Mouse (Mus musculus) layer of hippocampus, postnatal 25 days (tissue): ENCODE data around the gene Slamf1. TPM values are rescaled to one million over a fixed set of nuclear protein-coding genes. Genes with fewer than 3 reads are reported as not detected.
"Not testable (repeated sequence)": the region's sequence is repeated elsewhere in the genome, so short reads cannot be mapped to it uniquely, and the experiment has no call there.

Experiments
- DNase-seq, 2 experiments: peaks; one replicate each; pipeline ENCODE4 v3.0.0; 2022; ENCODE audit warnings: mixed read lengths in 2 of 2, low spot score in 1 of 2; ENCODE audit errors: extremely low spot score in 1 of 2
- total RNA-seq, 2 experiments: library from RNA; stranded (reverse); gene quantifications; 2 replicates each; pipeline ENCODE4 v1.2.3; 2021

The Slamf1 gene
- total RNA-seq, 2 experiments from 2014 or later = 0.12 to 0.33 TPM

DNA sequence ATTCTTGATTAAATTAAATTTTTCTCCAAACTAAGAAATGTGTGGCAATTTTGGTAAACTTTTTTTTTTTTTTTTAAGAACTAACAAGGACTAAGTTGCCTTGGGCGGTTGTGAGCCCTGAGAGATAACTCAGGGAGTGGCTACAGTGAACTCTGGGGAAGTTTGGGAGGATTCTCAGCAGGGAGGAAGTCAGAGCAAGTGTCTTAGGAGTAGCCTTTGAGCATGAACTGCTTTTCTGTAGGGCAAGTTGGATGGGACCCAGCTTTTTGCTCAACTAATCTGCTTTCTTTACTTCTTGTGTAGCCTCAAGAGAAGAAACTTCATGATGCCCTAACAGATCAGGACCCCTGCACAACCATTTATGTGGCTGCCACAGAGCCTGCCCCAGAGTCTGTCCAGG lies 30.9 kb downstream of the Slamf1 start:
- no peak for DNase-seq

DNA sequence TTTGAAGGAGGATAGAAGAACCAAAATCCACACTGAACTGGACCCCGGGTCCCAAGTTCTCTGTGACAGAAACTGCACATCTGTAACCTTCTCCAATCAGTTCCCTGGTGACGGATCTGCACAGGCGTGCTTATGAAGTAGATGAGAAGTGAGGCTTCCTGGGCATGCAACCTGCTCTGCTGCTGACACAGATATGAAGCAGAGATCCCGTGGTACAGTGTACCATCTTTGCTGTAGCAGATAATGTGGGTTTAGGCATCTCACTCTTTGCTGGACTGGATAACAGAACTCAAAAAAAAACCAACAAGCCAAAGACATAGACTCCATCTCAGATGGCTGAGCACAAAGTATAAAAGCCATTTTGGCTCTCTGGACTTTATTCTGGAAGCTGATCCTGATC lies 32.7 kb downstream of the Slamf1 start:
- no peak for DNase-seq

DNA sequence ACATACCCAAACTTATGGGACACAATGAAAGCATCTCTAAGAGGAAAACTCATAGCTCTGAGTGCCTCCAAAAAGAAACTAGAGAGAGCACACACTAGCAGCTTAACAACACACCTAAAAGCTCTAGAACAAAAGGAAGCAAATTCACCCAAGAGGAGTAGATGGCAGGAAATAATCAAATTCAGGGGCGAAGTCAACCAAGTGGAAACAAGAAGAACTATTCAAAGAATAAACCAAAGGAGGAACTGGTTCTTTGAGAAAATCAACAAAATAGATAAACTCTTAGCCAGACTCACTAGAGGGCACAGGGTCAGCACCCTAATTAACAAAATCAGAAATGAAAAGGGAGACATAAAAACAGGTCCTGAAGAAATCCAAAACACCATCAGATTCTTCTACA lies 44.1 kb downstream of the Slamf1 start:
- DNase-seq = not testable (repeated sequence)

DNA sequence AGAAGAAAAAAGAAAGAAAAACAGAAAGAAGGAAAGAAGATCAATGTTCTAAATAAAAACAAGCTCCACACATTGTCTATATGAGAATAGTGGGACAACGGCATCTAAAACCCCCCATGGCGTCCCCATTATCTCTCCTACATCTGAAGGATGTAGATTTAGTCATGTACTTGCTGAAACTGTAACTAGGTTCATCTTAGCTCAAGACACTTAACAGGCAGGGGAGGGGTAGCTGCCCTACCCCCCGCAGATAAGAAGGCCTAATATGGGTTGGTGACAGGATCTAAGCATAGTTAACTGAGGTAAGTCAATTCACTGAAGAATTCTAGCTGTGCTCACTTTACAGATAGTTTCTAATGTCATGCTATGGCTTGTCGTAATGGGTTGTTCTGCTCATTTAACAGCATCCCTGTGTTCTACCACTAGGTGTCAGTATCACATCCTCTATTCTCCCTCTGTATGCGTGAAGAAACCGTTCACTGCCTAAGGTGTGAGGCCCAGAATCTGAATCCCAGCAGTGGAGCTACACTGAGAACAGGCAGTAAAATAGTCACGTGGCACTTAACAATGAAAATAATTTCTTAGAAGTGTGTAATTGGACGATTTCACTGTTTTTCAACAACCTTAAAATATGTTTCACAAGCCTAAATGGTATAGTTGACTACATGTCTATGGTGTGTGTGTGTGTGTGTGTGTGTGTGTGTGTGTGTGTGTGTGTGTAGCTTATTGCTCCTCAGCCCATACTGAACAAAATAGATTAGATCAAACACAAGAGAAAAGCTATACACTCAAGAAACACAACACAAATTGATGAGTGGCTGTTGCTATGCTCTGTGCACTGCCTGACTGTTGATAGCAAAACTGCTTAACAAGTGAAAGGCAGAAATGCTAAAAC lies 48.9 kb downstream of the Slamf1 start:
- peak in 1 of 2 experiments; percentile 9 for DNase-seq

DNA sequence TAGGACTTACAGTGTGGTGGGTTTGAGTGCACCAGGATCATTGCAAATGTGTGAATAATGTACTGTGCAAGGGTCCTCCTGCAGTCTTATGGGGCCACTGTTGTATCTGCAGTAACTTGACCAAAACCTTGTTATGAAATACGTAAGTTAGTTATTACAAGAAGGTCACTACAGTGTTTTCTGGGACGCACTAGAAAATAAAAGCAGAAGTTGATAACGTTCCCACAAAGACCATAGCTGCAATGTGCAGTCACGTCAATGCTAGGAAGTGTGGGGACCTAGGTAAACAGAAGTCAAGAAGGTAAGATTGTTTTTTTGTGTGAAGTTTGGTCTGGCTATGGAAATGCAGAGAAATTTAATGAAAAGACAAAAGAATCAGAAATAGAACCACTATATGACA lies 50.1 kb downstream of the Slamf1 start:
- no peak for DNase-seq

DNA sequence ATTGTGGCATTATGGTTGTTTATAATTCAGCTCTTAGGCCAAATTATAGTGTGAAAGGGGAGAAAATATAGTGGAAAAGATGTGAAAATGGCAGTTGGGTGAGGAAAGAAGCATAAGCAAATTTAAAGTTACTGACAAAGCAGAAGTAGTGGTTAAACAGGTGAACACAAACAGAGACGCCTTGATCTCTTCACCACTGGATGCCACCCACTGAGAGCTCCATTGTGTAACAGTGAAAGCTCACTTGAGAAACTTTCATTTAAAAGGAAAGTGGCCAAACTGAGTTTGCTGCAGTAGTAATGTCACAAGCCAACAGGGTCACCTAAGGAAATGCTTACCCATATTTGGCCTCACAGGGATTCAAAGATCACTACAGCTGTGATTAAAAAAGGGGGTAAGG lies 54.4 kb downstream of the Slamf1 start:
- no peak for DNase-seq

DNA sequence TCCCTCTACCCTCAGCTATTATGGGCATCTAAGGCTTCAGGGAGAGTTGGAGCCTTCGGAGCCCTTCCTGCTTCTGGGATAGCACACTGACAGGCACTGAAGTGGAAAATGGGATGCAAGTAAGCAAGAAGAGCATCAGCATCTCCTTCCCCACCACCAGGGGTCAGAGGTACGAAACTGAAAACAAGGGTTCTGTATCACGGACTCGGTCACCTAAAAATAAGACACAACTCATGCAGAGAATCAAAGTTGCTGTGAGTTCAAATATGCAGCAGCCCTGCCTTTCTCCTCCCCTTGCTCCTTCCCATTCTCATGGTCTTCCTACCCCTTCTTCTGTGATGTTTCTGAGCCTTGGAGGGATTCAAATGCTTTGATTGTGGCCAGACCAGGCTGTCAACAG lies 58.5 kb downstream of the Slamf1 start:
- no peak for DNase-seq

DNA sequence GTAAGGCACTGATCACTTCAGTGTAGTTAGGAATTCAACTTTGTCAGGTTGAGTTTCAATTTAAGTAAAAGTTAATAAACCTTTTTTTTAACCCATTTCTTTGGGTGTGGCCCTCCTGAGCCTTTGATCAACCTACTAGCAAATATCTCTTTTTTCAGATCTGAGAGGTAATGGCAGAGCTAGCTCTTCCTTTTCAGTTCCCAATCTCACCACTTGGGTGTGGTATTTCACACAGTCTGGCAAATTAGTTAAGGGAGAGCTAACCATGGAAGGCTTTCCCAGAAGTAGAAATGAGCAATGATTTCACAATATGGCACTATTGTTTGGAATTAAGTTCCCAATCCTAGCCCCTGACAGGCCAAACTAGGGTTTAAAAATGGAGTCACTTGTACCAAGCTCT lies 59.2 kb downstream of the Slamf1 start:
- DNase-seq = no peak

DNA sequence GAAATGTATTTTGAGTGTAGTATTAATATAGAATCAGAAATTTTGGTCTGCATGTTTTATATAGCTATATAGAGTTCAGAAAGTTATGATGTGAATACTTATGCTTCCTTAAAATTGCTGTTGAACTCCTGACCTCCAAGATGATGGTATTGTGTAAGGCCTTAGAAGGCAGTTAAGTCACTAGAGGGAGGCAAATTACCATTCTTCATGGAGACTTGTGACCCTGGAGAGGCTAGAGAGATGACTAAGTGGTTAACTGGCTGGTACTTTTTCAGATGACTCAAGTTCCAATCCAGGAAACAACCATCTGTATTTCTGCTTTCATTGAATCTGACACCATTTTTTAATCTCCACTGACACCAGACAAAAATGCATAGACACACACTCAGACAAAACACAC lies 60.7 kb downstream of the Slamf1 start:
- DNase-seq = no peak

DNA sequence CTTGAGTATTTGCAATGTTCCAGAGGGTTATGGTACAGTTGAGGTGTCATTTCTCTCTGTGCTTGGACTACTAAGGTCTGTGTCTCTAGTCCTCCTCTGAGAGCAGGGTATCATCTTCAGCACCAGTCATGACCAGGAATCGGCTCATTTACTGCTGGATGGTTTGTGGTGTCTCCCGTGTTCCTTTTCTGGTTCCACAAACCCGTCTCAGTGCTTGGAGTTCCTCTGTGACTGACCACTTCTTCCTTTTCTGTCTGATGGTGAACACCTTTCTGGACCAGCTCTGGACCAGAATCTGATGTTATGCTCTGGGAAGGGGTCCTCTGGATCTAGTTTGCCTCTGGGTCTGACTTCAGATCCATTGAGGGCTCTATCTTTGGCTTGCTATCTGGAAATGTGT lies 72.6 kb downstream of the Slamf1 start, which contains the start of gene Cd84:
TSS of gene Cd84 (plus strand) at position 210 of the 400 bp plus-strand sequence.
- no peak for DNase-seq

DNA sequence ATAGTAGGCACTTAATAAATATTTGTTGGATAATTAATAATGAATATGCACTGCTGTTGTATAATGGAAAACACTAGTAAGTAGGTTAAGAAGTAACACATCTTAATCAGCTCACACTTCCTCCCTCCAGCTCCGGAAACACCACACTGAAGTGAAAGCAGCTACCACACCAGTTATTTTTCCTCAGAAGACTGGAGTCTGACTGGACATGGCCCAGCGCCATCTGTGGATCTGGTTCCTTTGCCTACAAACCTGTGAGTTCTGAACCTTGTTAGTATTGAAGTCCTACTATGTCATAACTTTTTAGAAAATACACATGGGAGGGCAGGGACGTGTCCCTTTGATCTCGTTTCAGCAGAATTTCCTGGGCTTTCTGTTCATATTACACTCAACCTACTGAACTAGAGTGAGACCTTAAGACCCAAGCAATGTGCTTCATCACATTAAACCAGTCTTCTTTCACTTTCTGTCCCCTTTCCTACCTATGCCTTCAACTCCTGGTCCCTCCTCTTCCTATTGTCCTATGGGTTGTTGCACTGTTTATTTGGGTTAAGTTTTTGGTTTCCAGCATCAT lies 73.6 kb downstream of the Slamf1 start:
- DNase-seq = no peak

DNA sequence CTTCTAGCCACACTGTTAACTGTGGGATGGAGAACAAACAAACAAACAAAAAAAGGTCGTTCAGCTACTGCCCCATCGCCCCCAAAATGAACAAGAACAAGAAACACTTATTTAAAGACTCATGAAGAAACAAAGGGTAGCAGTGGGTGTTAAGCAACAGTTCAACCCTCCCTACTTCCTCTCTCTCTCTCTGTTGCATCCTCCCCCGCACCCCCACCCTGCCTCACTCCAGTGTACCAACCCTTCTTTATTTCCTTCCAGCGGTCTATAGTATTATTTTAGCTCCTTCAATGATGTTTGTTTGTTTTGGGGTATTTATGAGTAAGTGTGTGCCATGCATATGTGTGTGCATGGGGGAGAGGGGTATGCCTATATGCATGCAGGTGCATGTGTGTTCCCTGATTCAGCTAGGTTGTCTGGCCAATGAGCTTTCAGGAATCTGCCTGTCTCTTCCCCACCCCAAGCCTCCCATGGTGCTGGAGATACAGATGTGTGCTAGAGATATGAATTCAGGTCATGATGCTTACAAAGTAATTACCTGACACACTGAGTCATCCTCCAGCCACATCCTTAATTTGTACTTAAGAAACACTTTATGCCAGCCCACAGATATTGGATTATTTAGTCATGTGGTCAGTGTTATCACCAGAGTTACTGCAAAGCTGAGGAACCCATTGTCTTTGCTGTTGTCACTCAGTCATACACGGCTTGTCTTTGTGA lies 78.3 kb downstream of the Slamf1 start:
- no peak for DNase-seq

DNA sequence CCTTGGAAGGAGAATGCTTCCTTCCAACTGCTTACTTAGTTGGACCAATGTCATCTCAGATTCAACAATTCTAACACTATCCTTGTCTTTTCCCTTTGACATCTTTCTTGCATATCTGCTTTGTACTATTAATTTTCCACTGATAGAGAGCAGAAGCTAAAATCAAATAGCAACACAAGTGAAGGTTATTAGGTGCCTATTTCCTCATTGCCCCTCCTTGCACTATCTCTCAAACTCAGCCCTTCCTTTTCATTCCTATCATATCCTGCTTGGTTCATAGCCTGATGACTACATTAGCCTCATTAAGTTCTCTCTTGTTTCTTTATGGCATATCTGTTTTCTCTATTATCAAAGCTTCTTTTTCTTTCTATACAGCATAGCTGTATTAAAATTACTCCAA lies 81.3 kb downstream of the Slamf1 start:
- no peak for DNase-seq

DNA sequence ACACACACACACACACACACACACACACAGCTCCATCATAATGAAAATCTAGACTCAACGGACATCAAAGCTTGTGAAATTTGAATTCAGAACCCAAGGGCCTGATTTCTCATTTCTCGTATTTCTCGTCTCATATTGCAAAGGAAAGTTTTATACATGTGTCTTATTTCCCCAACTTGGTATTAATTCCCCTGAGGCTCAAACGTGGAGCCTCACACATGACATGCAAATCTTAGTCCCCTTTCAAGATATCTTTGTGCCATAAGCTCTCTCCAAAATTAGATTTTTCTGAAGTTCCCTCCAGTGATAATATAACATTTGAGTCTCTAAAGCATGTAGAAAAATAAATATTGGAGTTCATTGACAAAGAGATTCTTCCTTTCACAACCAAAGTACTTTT lies 81.8 kb downstream of the Slamf1 start:
- no peak for DNase-seq

DNA sequence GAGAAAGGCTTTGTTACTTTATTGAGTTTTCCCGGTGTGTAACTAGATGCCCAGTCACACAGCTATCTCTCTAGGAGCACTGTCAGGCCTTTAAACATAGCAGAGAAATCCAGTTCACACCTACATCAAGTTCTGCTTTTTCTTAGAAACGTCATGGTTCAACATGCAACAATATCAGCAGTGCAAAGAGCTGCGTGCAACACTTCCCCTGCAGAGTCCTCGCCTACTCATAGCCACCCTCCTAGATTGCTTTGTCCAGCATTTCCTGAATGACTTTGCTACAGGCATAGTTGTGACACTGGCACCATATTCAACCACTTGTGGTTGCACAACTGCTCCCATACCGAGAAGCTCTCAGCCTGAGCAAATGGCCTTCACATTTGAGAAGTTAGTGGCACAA lies 82.5 kb downstream of the Slamf1 start:
- no peak for DNase-seq

Other genes starting within 250 kb of the Slamf1 start
- gene Itln1, start 231.8 kb upstream of the Slamf1 start, total RNA-seq = not detected
- gene Cd244a, start 207.9 kb upstream of the Slamf1 start, total RNA-seq = not detected
- under 1 TPM in 1 of 2 experiments, not detected in 1; 0.23 TPM for gene Ly9, start 159.7 kb upstream of the Slamf1 start, total RNA-seq
- gene Slamf7, start 114.1 kb upstream of the Slamf1 start, total RNA-seq = not detected
- under 1 TPM in 1 of 2 experiments, not detected in 1; 0.52 TPM for gene Cd48, start 85.1 kb upstream of the Slamf1 start, total RNA-seq
- 1 to 10 TPM; 2.6 to 3.7 TPM for gene Cd84, start 72.6 kb downstream of the Slamf1 start, total RNA-seq
- under 1 TPM in 1 of 2 experiments, not detected in 1; 0.14 TPM for gene Gm10521, start 128.5 kb downstream of the Slamf1 start, total RNA-seq
- not detected for gene Slamf6, start 150.4 kb downstream of the Slamf1 start, total RNA-seq